Mouse (Mus musculus) cortical plate, adult 2 months (tissue): ENCODE results near the gene Nova1. TPM values are rescaled to one million over a fixed set of nuclear protein-coding genes. Genes with fewer than 3 reads are reported as not detected.

Experiments used
- H3K27ac ChIP-seq: fragments of 200-500 bp; 2 replicates; pipeline ENCODE4 v1.5.1; 2012; ENCODE audit warnings: low read length, control low read depth, inconsistent platforms; ENCODE audit not compliant: insufficient read depth
- H3K4me1 ChIP-seq: fragments of 200-500 bp; 2 replicates; pipeline ENCODE4 v1.6.1; 2011; ENCODE audit warnings: low read length; ENCODE audit not compliant: control insufficient read depth, insufficient read depth
- H3K4me3 ChIP-seq: fragments of 200-500 bp; 2 replicates; pipeline ENCODE4 v1.5.1; 2011; ENCODE audit warnings: mild to moderate bottlenecking, low read length, control low read depth; ENCODE audit not compliant: insufficient read depth
- CTCF ChIP-seq: fragments of 200-500 bp; IDR thresholded peaks from 2 replicates; pipeline ENCODE4 v1.5.1; 2011; ENCODE audit warnings: mild to moderate bottlenecking, control low read depth, low read length; ENCODE audit not compliant: insufficient read depth; ENCODE audit errors: extremely low read depth
- POLR2A ChIP-seq: fragments of 200-500 bp; IDR thresholded peaks from 2 replicates; pipeline ENCODE4 v1.6.1; 2011; ENCODE audit warnings: mild to moderate bottlenecking, low read length, control low read depth; ENCODE audit not compliant: insufficient read depth; ENCODE audit errors: extremely low read depth
- polyA plus RNA-seq: library from polyadenylated mRNA; depleted of rRNA; stranded (reverse); fragments of >200 nt; gene quantifications from 2 replicates; pipeline ENCODE4 v1.2.3, GENCODE M21; 2012

Nova1 gene
- polyA plus RNA-seq, 1 experiment = 25.0 TPM

DNA sequence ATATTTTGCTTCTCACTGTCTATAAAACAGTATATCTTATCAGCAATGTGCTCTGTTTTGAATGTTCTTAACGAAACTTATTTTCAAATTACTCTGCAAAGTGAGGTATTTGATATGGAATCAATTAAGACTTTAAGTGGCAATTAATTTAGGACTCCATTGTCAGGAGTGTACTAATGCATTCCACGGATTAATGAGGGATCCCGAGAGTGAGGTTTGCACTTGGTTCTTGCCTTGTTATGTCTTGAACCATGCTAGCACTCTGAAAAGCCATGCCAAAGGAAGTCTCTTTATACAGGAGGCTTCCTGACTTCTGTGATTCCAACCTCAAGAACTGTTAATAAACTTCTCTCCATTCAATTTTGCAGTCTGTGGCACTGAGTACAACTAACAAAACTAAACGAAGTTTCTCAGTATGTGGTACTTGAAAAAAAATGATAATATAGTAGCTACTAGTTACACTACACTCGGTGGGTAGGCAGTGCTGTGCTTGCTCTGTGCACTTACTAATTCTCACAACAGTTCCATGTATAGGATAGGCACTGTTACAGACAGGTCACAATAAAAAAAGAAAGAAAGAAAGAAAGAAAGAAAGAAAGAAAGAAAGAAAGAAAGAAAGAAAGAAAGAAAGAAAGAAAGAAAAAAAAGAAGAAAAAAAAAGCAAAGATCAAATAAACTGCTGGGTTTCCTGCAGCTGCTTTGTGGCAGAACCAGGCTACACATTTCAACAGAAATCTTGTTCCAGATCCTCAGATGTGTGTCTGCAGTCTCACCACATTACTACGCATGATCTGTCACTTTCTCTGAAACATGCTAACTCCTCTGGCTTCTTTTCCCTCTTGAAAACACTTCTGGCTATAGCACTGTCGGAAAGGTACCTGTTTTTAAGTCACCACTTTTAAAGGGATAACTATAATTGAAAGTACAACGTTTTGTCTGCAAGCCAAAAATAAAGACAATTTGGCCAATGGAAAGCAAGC lies 36.1 kb downstream of the Nova1 start:
- TF ChIP-seq POLR2A = no peak
- TF ChIP-seq CTCF = no peak
- H3K4me3 ChIP-seq = no peak overlapping the region
- H3K27ac ChIP-seq = no peak overlapping the region
- H3K4me1 ChIP-seq = no peaks in the 10 kb centered on the region

DNA sequence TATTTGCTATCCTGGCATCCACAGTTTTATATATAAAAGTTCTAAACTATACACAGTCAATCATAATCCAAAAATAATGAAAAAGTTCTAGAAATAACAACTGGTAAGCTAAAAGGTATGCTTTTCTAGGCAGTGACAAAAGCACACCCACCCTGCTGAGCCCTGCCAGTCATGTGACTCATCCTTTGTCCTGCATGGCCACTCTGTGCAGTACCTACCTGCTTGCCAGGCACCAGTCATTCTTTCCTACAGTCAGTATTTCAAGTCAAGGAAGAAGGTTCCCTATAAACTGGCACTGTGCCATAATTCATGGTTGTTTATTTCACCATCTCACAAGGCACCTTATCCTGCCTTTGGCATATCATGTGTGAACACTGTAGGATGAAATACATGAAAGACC lies 37.2 kb downstream of the Nova1 start:
- TF ChIP-seq POLR2A = no peak
- no peak for TF ChIP-seq CTCF
- Histone ChIP-seq H3K27ac (no peak overlapping the region), H3K4me3 (no peak overlapping the region), H3K4me1 (no peaks in the 10 kb centered on the region)

DNA sequence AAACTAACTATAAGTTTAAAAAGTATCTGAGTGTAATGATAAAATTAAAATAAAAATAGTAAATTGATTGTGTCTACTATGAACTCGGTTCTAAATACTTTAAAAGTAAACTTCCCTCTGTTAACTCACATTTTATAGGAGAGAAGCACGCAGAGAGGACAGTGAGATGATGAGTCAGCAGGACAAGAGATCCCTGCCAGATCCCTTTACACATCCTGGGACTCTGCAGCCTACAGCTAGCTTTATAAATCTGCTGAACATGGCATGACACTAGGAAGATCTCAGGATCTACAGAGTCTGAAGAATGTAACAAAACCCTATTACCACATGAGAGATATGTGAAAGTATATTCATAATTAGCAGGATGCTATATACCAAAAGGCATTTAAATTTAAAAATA lies 37.7 kb downstream of the Nova1 start:
- H3K4me1 ChIP-seq = no peaks in the 10 kb centered on the region
- no peak overlapping the region for H3K4me3 ChIP-seq
- TF ChIP-seq CTCF (no peak), POLR2A (no peak)
- H3K27ac ChIP-seq = no peak overlapping the region

DNA sequence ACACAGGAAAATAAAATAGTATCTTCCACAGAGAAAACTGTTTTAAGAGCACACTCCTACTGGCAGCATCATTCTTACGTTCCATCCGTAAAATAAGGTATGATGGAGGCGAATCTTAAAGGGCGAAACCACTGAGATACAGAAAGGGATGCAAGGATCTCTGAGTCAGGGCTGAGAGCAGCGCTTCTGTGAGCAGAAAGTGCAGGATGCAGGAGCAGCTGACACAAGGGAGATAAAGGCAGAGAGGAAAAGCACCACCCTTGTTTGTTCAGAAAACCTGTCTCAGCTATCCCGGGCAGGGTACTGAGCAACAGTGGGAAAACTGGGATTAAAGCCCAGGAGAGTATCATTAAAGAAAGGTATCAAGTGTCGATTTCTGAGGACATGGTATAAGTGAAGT lies 59.3 kb downstream of the Nova1 start:
- H3K4me1 ChIP-seq = no peaks in the 10 kb centered on the region
- H3K27ac ChIP-seq = no peak overlapping the region
- TF ChIP-seq POLR2A (no peak), CTCF (no peak)
- no peak overlapping the region for H3K4me3 ChIP-seq

DNA sequence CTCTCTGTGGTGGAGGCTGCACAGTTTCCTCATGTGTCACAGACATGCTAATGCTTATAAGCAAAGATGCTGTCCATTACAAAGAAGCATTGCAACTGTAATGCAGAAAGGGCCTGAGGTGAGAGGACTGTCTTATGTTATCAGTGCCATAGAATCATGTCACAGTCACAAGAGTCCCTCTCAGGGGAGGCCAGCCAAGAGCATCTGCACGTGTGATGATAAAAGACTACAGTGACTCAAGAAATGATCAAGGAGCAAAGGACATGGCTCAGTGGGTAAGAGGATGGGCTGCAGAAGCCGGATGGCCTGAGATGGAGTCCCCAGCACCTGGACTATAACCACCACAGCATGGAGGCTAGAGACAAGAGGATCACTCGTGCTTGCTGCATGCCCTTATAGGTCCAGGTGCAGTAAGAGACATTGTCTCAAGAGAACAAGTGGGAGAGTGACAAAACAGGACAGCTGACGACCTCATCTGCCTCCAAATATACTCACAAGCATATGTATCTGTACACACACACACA lies 64.3 kb downstream of the Nova1 start:
- H3K4me1 ChIP-seq = no peaks in the 10 kb centered on the region
- no peak overlapping the region for H3K4me3 ChIP-seq
- TF ChIP-seq POLR2A (no peak), CTCF (no peak)
- H3K27ac ChIP-seq = no peak overlapping the region

DNA sequence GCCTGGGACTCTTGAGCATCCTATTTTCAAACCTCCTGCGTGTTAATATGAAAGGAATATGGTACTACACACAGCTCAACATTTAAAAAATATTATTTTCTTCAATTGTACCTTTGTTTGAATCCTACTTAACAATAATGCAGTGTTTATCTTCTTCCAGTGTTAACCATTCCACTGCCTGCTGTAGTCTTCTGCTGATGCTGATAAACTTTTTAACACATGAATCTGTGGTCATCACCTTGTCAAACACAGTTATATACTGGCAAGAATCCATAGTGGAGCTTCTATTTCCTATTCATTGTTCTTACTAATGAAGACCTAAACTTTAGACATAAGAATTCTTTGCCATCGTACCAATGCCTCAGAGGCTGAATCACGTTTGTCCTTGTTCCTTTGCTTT lies 65.6 kb downstream of the Nova1 start:
- Histone ChIP-seq H3K4me1 (no peaks in the 10 kb centered on the region), H3K27ac (no peak overlapping the region), H3K4me3 (no peak overlapping the region)
- no peak for TF ChIP-seq POLR2A
- no peak for TF ChIP-seq CTCF

DNA sequence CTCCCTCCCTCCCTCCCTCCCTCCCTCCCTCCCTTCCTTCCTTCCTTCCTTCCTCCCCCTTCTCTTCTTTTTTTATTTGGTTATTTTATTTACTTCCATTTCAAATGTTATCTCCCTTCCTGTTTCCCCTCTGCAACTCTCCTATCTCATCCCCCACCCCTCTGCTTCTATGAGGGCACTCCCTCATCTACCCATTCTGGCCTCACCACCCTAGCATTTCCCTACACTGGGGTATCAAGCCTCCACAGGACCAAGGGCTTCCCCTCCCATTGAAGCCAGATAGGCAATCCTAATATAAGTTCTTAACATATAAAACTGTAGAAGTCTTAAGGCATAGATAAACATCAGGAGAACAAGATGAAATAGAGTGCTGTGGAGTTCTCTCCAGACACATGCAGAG lies 85.5 kb downstream of the Nova1 start:
- TF ChIP-seq CTCF (no peak), POLR2A (no peak)
- H3K4me1 ChIP-seq = no peaks in the 10 kb centered on the region
- H3K4me3 ChIP-seq = no peak overlapping the region
- no peak overlapping the region for H3K27ac ChIP-seq

DNA sequence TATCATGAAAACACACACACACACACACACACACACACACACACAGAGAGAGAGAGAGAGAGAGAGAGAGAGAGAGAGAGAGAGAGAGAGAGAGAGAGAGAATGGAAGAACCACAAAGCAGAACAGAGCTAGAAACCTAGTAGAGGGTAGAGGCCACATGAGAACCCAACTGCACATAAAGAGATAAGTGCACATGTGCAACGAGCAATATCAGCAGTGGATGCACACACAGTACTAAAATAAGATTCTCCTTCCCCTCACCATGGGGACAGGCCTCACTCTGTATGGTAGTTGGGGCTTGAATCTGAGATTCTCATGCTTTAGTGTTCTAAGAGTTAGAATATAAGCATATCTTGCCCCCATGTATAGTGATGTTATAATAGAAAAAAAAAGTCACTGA lies 86.8 kb downstream of the Nova1 start:
- no peaks in the 10 kb centered on the region for H3K4me1 ChIP-seq
- H3K4me3 ChIP-seq = no peak overlapping the region
- H3K27ac ChIP-seq = no peak overlapping the region
- no peak for TF ChIP-seq POLR2A
- TF ChIP-seq CTCF = no peak

DNA sequence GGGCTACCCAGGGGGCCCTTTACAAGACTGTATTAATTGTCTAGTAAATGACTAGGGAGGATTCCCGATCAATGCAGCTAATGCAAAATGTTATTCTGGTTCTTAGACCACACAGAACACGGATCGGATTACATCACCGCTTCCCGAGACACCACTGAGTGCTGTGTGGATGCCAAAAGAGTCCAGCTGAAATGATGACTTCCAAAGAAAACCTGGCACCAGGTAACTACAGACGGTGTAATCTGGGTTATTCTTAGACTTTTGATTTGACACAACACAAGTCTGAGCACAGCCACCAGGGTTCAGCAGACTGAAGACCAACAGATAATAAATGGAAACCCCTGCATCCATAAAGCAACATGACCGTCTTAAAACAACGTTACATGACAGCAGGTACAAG lies 96.8 kb downstream of the Nova1 start:
- no peak overlapping the region for H3K27ac ChIP-seq
- TF ChIP-seq POLR2A = no peak
- no peak for TF ChIP-seq CTCF
- H3K4me1 ChIP-seq = no peaks in the 10 kb centered on the region
- no peak overlapping the region for H3K4me3 ChIP-seq

DNA sequence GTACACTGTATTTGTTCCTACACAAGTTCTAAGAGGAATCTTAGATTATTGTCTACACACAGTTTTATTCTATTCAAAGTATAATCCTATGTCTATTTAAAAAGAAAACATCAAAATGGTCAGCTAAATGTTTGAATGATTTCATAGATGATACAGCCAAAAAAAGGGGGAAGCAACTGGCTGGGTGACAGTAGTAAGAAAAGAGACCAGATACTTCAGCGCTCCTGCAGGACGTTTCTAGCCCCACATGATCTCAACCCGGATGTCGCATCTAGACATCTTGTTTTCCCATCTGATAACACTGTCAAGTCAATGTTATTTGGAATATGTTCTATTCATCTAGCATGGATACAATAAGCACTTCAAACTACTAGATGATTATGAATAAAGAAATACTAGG lies 99.7 kb downstream of the Nova1 start:
- TF ChIP-seq POLR2A = no peak
- no peak for TF ChIP-seq CTCF
- H3K4me3 ChIP-seq = no peak overlapping the region
- H3K27ac ChIP-seq = no peak overlapping the region
- no peaks in the 10 kb centered on the region for H3K4me1 ChIP-seq
